Mouse (Mus musculus) myocyte (in vitro differentiated cells): ENCODE results near the gene Mfap3l.

Source experiments
- POLR2A ChIP-seq: IDR thresholded peaks from one replicate; pipeline ENCODE4 v1.6.1; 2011; ENCODE audit warnings: low read depth, mild to moderate bottlenecking, control low read depth, moderate library complexity; ENCODE audit not compliant: insufficient read length
- TCF12 ChIP-seq: IDR thresholded peaks from one replicate; pipeline ENCODE4 v1.6.1; 2011; ENCODE audit warnings: mild to moderate bottlenecking, control low read depth; ENCODE audit not compliant: poor library complexity, insufficient read depth, severe bottlenecking

DNA sequence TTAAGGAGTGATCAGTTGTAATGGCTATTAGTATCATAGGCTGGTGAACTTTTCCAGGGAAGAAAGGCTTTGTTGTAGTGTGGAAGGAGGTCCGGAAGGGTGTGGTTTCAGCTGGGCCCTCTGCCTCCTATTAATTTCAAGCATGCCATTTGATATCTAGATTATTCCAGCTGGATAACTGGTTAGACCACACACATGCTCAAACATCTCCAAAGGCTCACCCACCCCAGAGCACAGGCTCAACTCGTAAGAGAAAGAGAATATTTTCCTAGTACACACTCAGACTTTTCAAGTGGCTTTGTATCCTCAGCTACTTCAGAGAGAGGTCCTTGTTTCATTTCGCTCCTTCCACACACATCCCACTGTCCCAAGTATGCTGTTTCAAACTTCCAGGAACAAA lies 4.7 kb upstream of the Mfap3l start:
- no peak for TF ChIP-seq TCF12
- TF ChIP-seq POLR2A, result no peak
